Mouse (Mus musculus) embryonic facial prominence, embryonic 11.5 days (tissue): ENCODE measurements around the gene Evi2. TPM values are rescaled to one million over a fixed set of nuclear protein-coding genes. Genes with fewer than 3 reads are reported as not detected.

Source experiments
- ATAC-seq: fragments of 200-750 bp; cut with Nextera tagmentation; replicated peaks from 2 replicates; pipeline ENCODE4 v1.8.0; 2017; ENCODE audit warnings: low read depth; ENCODE audit not compliant: insufficient number of reproducible peaks, low FRiP score, low TSS enrichment
- DNase-seq: peaks from one replicate; pipeline ENCODE4 v3.0.0-alpha.2; 2015; ENCODE audit warnings: low spot score
- H3K27ac ChIP-seq: fragments of 300-500 bp; sonication (generic); replicated peaks from 2 replicates; pipeline ENCODE4 v1.5.1; 2014; ENCODE audit warnings: mild to moderate bottlenecking, low read depth, low read length, control low read depth
- H3K27me3 ChIP-seq: fragments of 300-500 bp; sonication (generic); 2 replicates; pipeline ENCODE4 v1.6.1; 2014; ENCODE audit warnings: mild to moderate bottlenecking, low read length, moderate library complexity, mixed read lengths; ENCODE audit not compliant: control insufficient read depth, insufficient read depth
- H3K36me3 ChIP-seq: fragments of 300-500 bp; sonication (generic); replicated peaks from 2 replicates; pipeline ENCODE4 v1.6.1; 2014; ENCODE audit warnings: low read depth, mild to moderate bottlenecking, low read length, moderate library complexity, mixed read lengths; ENCODE audit not compliant: control insufficient read depth, insufficient read depth
- H3K4me1 ChIP-seq: fragments of 300-500 bp; sonication (generic); 2 replicates; pipeline ENCODE4 v1.6.1; 2014; ENCODE audit warnings: low read length, mixed read lengths; ENCODE audit not compliant: control insufficient read depth, insufficient read depth
- H3K4me2 ChIP-seq: fragments of 300-500 bp; sonication (generic); 2 replicates; pipeline ENCODE4 v1.6.1; 2014; ENCODE audit warnings: low read depth, mild to moderate bottlenecking, control low read depth, low read length, moderate library complexity
- H3K4me3 ChIP-seq: fragments of 300-500 bp; sonication (generic); 2 replicates; pipeline ENCODE4 v1.5.1; 2014; ENCODE audit warnings: low read depth, low read length, control low read depth
- H3K9ac ChIP-seq: fragments of 300-500 bp; sonication (generic); replicated peaks from 2 replicates; pipeline ENCODE4 v1.6.1; 2014; ENCODE audit warnings: mild to moderate bottlenecking, control low read depth, low read length
- H3K9me3 ChIP-seq: fragments of 300-500 bp; sonication (generic); replicated peaks from 2 replicates; pipeline ENCODE4 v1.6.1; 2016; ENCODE audit warnings: mild to moderate bottlenecking, low read length, inconsistent platforms, mixed read lengths; ENCODE audit not compliant: control insufficient read depth
- WGBS: fragments of 180-500 bp; shearing (Covaris S2); extraction: QIAGEN DNeasy Blood & Tissue Kit; methylation state at CpG from one replicate; pipeline ENCODE4 v1.1.7; 2014; 5-methylcytosine and 5-hydroxymethylcytosine counted together
- polyA plus RNA-seq: library from polyadenylated mRNA; unstranded; fragments of >200 nt; fragmentation: Nextera tagmentation; extraction: Ambion mirVana; gene quantifications from 2 replicates; pipeline ENCODE4 v1.2.1, GENCODE M21; 2014

Gene Evi2
- polyA plus RNA-seq, 1 experiment from 2014 or later: 0.88 TPM

- no peak for ATAC-seq
- Histone ChIP-seq H3K4me1 (no peaks in the 10 kb centered on the region), H3K4me2 (no peak overlapping the region), H3K4me3 (no peak overlapping the region), H3K36me3 (peaks cover 3% of the 10 kb centered on the region), H3K9ac (no peak overlapping the region), H3K27me3 (no peaks in the 10 kb centered on the region), H3K27ac (no peak overlapping the region), H3K9me3 (no peaks in the 10 kb centered on the region)
- 87% methylated on average over 4 of the region's 4 CpGs for WGBS
- DNase-seq: no peak
Measured at GRCm38 (mm10) chr11:79560536-79560935, 30.1 kb upstream of the Evi2 start.

GRCm38 (mm10) chr11:79552622-79553021, 22.2 kb upstream of the Evi2 start:
- DNase-seq (no peak), ATAC-seq (no peak)
- no peak overlapping the region for H3K4me2 ChIP-seq
- no peak overlapping the region for H3K9ac ChIP-seq
- no peaks in the 10 kb centered on the region for H3K27me3 ChIP-seq
- H3K4me1 ChIP-seq: no peaks in the 10 kb centered on the region
- no peak overlapping the region for H3K27ac ChIP-seq
- WGBS: 82% methylated on average over 1 of the region's 1 CpGs
- H3K9me3 ChIP-seq: no peaks in the 10 kb centered on the region
- peaks cover 2% of the 10 kb centered on the region; the same call in 1 of the 2 replicates for H3K36me3 ChIP-seq
- H3K4me3 ChIP-seq: no peak overlapping the region

GRCm38 (mm10) chr11:79536293-79536692, 5.9 kb upstream of the Evi2 start:
- 94% methylated on average over 3 of the region's 3 CpGs for WGBS
- no peak for DNase-seq
- Histone ChIP-seq H3K4me2 (no peak overlapping the region), H3K27me3 (no peaks in the 10 kb centered on the region), H3K4me3 (no peak overlapping the region), H3K36me3 (peaks cover 4% of the 10 kb centered on the region; the same call in 1 of the 2 replicates), H3K27ac (no peak overlapping the region), H3K4me1 (no peaks in the 10 kb centered on the region), H3K9ac (no peak overlapping the region), H3K9me3 (no peaks in the 10 kb centered on the region)
- ATAC-seq: no peak

- H3K36me3 ChIP-seq: peaks cover 4% of the 10 kb centered on the region; the same call in 1 of the 2 replicates
- no peak overlapping the region for H3K4me3 ChIP-seq
- no peaks in the 10 kb centered on the region for H3K9me3 ChIP-seq
- 89% methylated on average over 4 of the region's 4 CpGs for WGBS
- ATAC-seq: no peak
- no peaks in the 10 kb centered on the region for H3K4me1 ChIP-seq
- no peak overlapping the region for H3K9ac ChIP-seq
- H3K4me2 ChIP-seq: no peak overlapping the region
- no peaks in the 10 kb centered on the region for H3K27me3 ChIP-seq
- DNase-seq: no peak
- no peak overlapping the region for H3K27ac ChIP-seq
Measured at GRCm38 (mm10) chr11:79535554-79535953, 5.2 kb upstream of the Evi2 start.

GRCm38 (mm10) chr11:79533950-79534690, 3.7 kb upstream of the Evi2 start:
- DNase-seq: no peak
- no peak overlapping the region for H3K4me3 ChIP-seq
- H3K9ac ChIP-seq: no peak overlapping the region
- no peaks in the 10 kb centered on the region for H3K4me1 ChIP-seq
- H3K36me3 ChIP-seq: peaks cover 4% of the 10 kb centered on the region; the same call in 1 of the 2 replicates
- H3K27ac ChIP-seq: no peak overlapping the region
- no peak overlapping the region for H3K4me2 ChIP-seq
- ATAC-seq: no peak
- H3K9me3 ChIP-seq: no peaks in the 10 kb centered on the region
- H3K27me3 ChIP-seq: no peaks in the 10 kb centered on the region
- WGBS: 88% methylated on average over 8 of the region's 8 CpGs

GRCm38 (mm10) chr11:79533311-79533710, 2.9 kb upstream of the Evi2 start:
- Histone ChIP-seq H3K4me1 (no peaks in the 10 kb centered on the region), H3K36me3 (peaks cover 4% of the 10 kb centered on the region; the same call in 1 of the 2 replicates), H3K9ac (no peak overlapping the region), H3K9me3 (no peaks in the 10 kb centered on the region), H3K27me3 (no peaks in the 10 kb centered on the region), H3K4me2 (no peak overlapping the region), H3K4me3 (no peak overlapping the region), H3K27ac (no peak overlapping the region)
- whole genome bisulfite sequencing: 85% methylated on average over 6 of the region's 6 CpGs
- DNase-seq: no peak
- no peak for ATAC-seq

- no peak for DNase-seq
Measured at GRCm38 (mm10) chr11:79531485-79531884, 1.1 kb upstream of the Evi2 start.

GRCm38 (mm10) chr11:79530774-79531173, 385 bp upstream of the Evi2 start:
- ATAC-seq: no peak
- 93% methylated on average over 11 of the region's 11 CpGs for WGBS

More at GRCm38 (mm10) chr11:79531485-79531884, 1.1 kb upstream of the Evi2 start:
- Histone ChIP-seq H3K9ac (no peak overlapping the region), H3K27me3 (no peaks in the 10 kb centered on the region), H3K4me1 (no peaks in the 10 kb centered on the region), H3K4me3 (no peak overlapping the region), H3K36me3 (no peaks in the 10 kb centered on the region), H3K9me3 (no peaks in the 10 kb centered on the region), H3K27ac (no peak overlapping the region), H3K4me2 (no peak overlapping the region)
- no peak for ATAC-seq
- 90% methylated on average over 4 of the region's 4 CpGs for WGBS

More at GRCm38 (mm10) chr11:79530774-79531173, 385 bp upstream of the Evi2 start:
- Histone ChIP-seq H3K4me3 (no peak overlapping the region), H3K9ac (no peak overlapping the region), H3K27ac (no peak overlapping the region), H3K36me3 (no peaks in the 10 kb centered on the region), H3K4me2 (no peak overlapping the region), H3K4me1 (no peaks in the 10 kb centered on the region), H3K27me3 (no peaks in the 10 kb centered on the region), H3K9me3 (no peaks in the 10 kb centered on the region)
- no peak for DNase-seq
